Mouse (Mus musculus): ENCODE results near the gene Mark2. TPM values are rescaled to one million over a fixed set of nuclear protein-coding genes. Genes with fewer than 3 reads are reported as not detected.

Mark2 gene
- polyA plus RNA-seq, 1 experiment from 2014 or later, result 51.9 TPM

Other genes starting within 250 kb of the Mark2 start
- 10.5 and 10.9 TPM in 2 replicates for gene Flrt1, start 236.1 kb downstream of the Mark2 start, polyA plus RNA-seq (2015; fragmentation: Nextera tagmentation; extraction: Ambion mirVana)
- 226 and 235 TPM in 2 replicates for gene Otub1, start 135.5 kb downstream of the Mark2 start, polyA plus RNA-seq (2015; fragmentation: Nextera tagmentation; extraction: Ambion mirVana)
- 1,209 and 1,254 TPM in 2 replicates for gene Cox8a, start 124.2 kb downstream of the Mark2 start, polyA plus RNA-seq (2015; fragmentation: Nextera tagmentation; extraction: Ambion mirVana)
- gene Naa40, start 100.7 kb downstream of the Mark2 start, polyA plus RNA-seq (2015; fragmentation: Nextera tagmentation; extraction: Ambion mirVana), result 59.6 and 61.3 TPM in 2 replicates
- gene Rcor2, start 74.5 kb downstream of the Mark2 start, polyA plus RNA-seq (2015; fragmentation: Nextera tagmentation; extraction: Ambion mirVana), result 14.8 and 15.3 TPM in 2 replicates
- 25.3 and 30.9 TPM in 2 replicates for gene Spindoc, start 41.1 kb upstream of the Mark2 start, polyA plus RNA-seq (2015; fragmentation: Nextera tagmentation; extraction: Ambion mirVana)
- 12.8 and 16.0 TPM in 2 replicates for gene 2700081O15Rik, start 75.8 kb upstream of the Mark2 start, polyA plus RNA-seq (2015; fragmentation: Nextera tagmentation; extraction: Ambion mirVana)
- gene Rtn3, start 141.4 kb upstream of the Mark2 start, polyA plus RNA-seq (2015; fragmentation: Nextera tagmentation; extraction: Ambion mirVana), result 588 and 670 TPM in 2 replicates
- gene Atl3, start 152.2 kb upstream of the Mark2 start, polyA plus RNA-seq (2015; fragmentation: Nextera tagmentation; extraction: Ambion mirVana), result 7.0 and 7.6 TPM in 2 replicates
- gene Pla2g16, start 215.6 kb upstream of the Mark2 start, polyA plus RNA-seq (2015; fragmentation: Nextera tagmentation; extraction: Ambion mirVana), result 4.7 and 6.9 TPM in 2 replicates

Measured in neural tube, embryonic 15.5 days (tissue).